Mouse (Mus musculus): ENCODE results near the gene Galnt7.

DNA sequence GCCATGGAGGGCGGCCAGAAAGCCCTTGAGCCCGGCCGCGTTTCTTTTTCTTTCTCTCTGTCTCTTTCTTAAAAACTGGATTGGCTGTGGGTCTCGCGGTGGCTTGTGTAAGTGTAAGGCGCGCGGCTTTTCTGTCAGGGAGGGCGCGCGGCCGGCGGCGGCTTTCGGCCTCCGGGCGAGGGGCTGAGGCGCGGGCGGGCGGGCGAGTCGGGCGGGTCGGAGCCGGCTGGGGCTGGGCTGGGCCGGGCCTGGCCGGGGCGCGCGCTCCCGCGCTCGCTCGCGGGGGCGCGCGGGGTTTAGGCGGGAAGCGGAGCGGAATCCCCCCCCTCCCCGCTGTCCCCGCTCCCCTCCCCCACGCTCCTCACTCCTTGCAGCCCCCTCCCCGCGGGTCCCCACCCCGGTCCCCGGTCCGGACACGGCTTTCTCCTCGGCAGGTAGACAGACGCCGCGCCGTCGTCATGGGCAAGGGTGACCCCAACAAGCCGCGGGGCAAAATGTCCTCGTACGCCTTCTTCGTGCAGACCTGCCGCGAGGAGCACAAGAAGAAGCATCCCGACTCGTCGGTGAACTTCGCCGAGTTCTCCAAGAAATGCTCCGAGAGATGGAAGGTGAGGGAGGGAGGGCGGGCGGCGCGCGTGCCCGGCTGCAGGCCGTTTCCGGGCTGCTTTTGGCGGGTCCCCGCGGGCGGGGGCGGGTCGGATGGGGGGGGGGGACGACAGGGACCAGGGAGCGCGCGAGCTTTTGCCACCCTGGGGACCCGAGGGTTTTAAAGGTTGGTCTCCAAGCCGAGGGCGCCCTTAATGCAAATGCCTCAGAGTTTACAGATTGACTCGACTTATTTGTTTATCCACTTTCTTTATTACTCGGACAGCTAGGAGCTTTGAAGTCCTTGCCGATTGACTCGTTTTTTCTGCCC is 140.4 kb downstream of the Galnt7 start:
- TF ChIP-seq CTCF (IDR thresholded peaks at IDR 0.05; ENCODE audit: low read depth) (no peak), EP300 (IDR thresholded peaks at IDR 0.05; ENCODE audit: low read depth) (no peak)
